Mouse (Mus musculus) stomach, embryonic 15.5 days (tissue): ENCODE data around the gene Ypel1. TPM values are rescaled to one million over a fixed set of nuclear protein-coding genes. Genes with fewer than 3 reads are reported as not detected.

ENCODE experiments used
- ATAC-seq: fragments of 200-750 bp; cut with Nextera tagmentation; 2 replicates; pipeline ENCODE4 v1.8.0; 2017; ENCODE audit warnings: low read depth, moderate number of reproducible peaks, moderate TSS enrichment; ENCODE audit not compliant: insufficient read depth, low FRiP score
- H3K27ac ChIP-seq: fragments of 300-500 bp; sonication (generic); 2 replicates; pipeline ENCODE4 v1.5.1; 2015; ENCODE audit warnings: mild to moderate bottlenecking, inconsistent platforms
- H3K27me3 ChIP-seq: fragments of 300-500 bp; sonication (generic); replicated peaks from 2 replicates; pipeline ENCODE4 v1.6.1; 2015; ENCODE audit warnings: inconsistent platforms
- H3K36me3 ChIP-seq: fragments of 300-500 bp; sonication (generic); 2 replicates; pipeline ENCODE4 v1.6.1; 2015; ENCODE audit warnings: inconsistent platforms
- H3K4me1 ChIP-seq: fragments of 300-500 bp; sonication (generic); 2 replicates; pipeline ENCODE4 v1.6.1; 2015; ENCODE audit warnings: inconsistent platforms
- H3K4me2 ChIP-seq: fragments of 300-500 bp; sonication (generic); 2 replicates; pipeline ENCODE4 v1.6.1; 2015; ENCODE audit warnings: mild to moderate bottlenecking, inconsistent platforms
- H3K4me3 ChIP-seq: fragments of 300-500 bp; sonication (generic); replicated peaks from 2 replicates; pipeline ENCODE4 v1.5.1; 2015; ENCODE audit warnings: inconsistent platforms
- H3K9ac ChIP-seq: fragments of 300-500 bp; sonication (generic); 2 replicates; pipeline ENCODE4 v1.6.1; 2015; ENCODE audit warnings: inconsistent platforms
- H3K9me3 ChIP-seq: fragments of 300-500 bp; sonication (generic); 2 replicates; pipeline ENCODE4 v1.6.1; 2016; ENCODE audit warnings: inconsistent platforms
- whole genome bisulfite sequencing: fragments of 180-500 bp; shearing (Covaris S2); methylation state at CpG from one replicate; pipeline ENCODE4 v1.1.7; 2015; 5-methylcytosine and 5-hydroxymethylcytosine counted together
- microRNA counts: library from miRNA; unstranded; fragments of <30 nt; microRNA quantifications from one replicate; lab custom pipeline; 2016
- microRNA-seq: library from miRNA; unstranded; fragments of <30 nt; microRNA quantifications from one replicate; pipeline ENCODE4, GENCODE M21; 2016
- polyA plus RNA-seq: library from polyadenylated mRNA; unstranded; fragments of >200 nt; fragmentation: Nextera tagmentation; extraction: Ambion mirVana; gene quantifications from 2 replicates; pipeline ENCODE4 v1.2.1, GENCODE M21; 2015

Gene Ypel1
- polyA plus RNA-seq, 1 experiment from 2014 or later, result 16.9 TPM

GRCm38 (mm10) chr16:17132089-17132905 lies 62.8 kb downstream of the Ypel1 start, which contains the start of gene Sdf2l1:
Sdf2l1 (minus strand) TSS chr16:17132383.
- H3K27me3 ChIP-seq, result no peaks in the 10 kb centered on the region
- peak within 1 kb of the TSS; percentile 45 for H3K9ac ChIP-seq
- under 1% methylated on average over 47 of the region's 47 CpGs for whole genome bisulfite sequencing
- H3K27ac ChIP-seq, result peak within 1 kb of the TSS; percentile 52; the same call in 1 of the 2 replicates
- H3K9me3 ChIP-seq, result no peaks in the 10 kb centered on the region
- peak within 1 kb of the TSS; percentile 96 for H3K4me2 ChIP-seq
- H3K36me3 ChIP-seq, result no peaks in the 10 kb centered on the region
- H3K4me1 ChIP-seq, result peaks cover 4% of the 10 kb centered on the region; the same call in 1 of the 2 replicates
- H3K4me3 ChIP-seq, result peak within 1 kb of the TSS; percentile 69
- ATAC-seq, result peak; percentile 99

- no peak for ATAC-seq
Observed at GRCm38 (mm10) chr16:17132906-17133200, 63.4 kb downstream of the Ypel1 start.

More at GRCm38 (mm10) chr16:17132906-17133200, 63.4 kb downstream of the Ypel1 start:
- Histone ChIP-seq H3K27me3 (no peaks in the 10 kb centered on the region), H3K36me3 (no peaks in the 10 kb centered on the region), H3K9me3 (no peaks in the 10 kb centered on the region), H3K4me2 (peak overlapping the region; percentile 96), H3K4me3 (peak overlapping the region; percentile 69), H3K27ac (peak overlapping the region; percentile 52; the same call in 1 of the 2 replicates), H3K9ac (peak overlapping the region; percentile 16; the same call in 1 of the 2 replicates), H3K4me1 (peaks cover 4% of the 10 kb centered on the region; the same call in 1 of the 2 replicates)
- WGBS, result 26% methylated on average over 7 of the region's 7 CpGs

MicroRNA genes within 50 kb of the gene (microRNA counts, 519-probe panel; counts per million panel counts)
- microRNA mmu-miR-130b (lab: Ali Mortazavi, UCI), result 3,346 counts per million, percentile 84 among the panel's probes with 10 or more counts
- 2,344 counts per million, percentile 48 among the panel's probes with 10 or more counts for microRNA mmu-miR-301b (lab: Ali Mortazavi, UCI)

Small RNAs within 50 kb of the gene (microRNA-seq; reads per million reads assigned to microRNA genes)
- gene Mir130b, result 6,097 reads per million, percentile 91 among the genes with 10 or more reads in this experiment
- 82.3 reads per million, percentile 48 among the genes with 10 or more reads in this experiment for gene Mir301b

Other genes with a start within 250 kb of the Ypel1 start
- 0.24 and 0.27 TPM in 2 replicates for gene Spag6l, start 240.2 kb upstream of the Ypel1 start, polyA plus RNA-seq
- gene Igll1, start 205.7 kb upstream of the Ypel1 start, polyA plus RNA-seq, result 1.2 and 1.6 TPM in 2 replicates
- 53.5 and 54.9 TPM in 2 replicates for gene Top3b, start 199.0 kb upstream of the Ypel1 start, polyA plus RNA-seq
- 3.0 and 3.9 TPM in 2 replicates for gene Vpreb1, start 198.9 kb upstream of the Ypel1 start, polyA plus RNA-seq
- 17.9 and 21.0 TPM in 2 replicates for gene Ppm1f, start 173.2 kb upstream of the Ypel1 start, polyA plus RNA-seq
- gene Mapk1, start 86.3 kb upstream of the Ypel1 start, polyA plus RNA-seq, result 153 and 156 TPM in 2 replicates
- gene Ppil2, start 41.6 kb downstream of the Ypel1 start, polyA plus RNA-seq, result 118 and 131 TPM in 2 replicates
- 23.5 and 34.5 TPM in 2 replicates for gene 2610318N02Rik, start 55.5 kb downstream of the Ypel1 start, polyA plus RNA-seq
- gene Sdf2l1, start 62.7 kb downstream of the Ypel1 start, polyA plus RNA-seq, result 156 and 180 TPM in 2 replicates
- 20.2 and 22.4 TPM in 2 replicates for gene Ydjc, start 74.9 kb downstream of the Ypel1 start, polyA plus RNA-seq
- gene Ccdc116, start 77.5 kb downstream of the Ypel1 start, polyA plus RNA-seq, result 1.5 and 1.9 TPM in 2 replicates
- gene Ube2l3, start 133.0 kb downstream of the Ypel1 start, polyA plus RNA-seq, result 314 and 339 TPM in 2 replicates
- 0.39 and 0.57 TPM in 2 replicates for gene Rimbp3, start 138.9 kb downstream of the Ypel1 start, polyA plus RNA-seq
- 4.5 and 6.1 TPM in 2 replicates for gene Hic2, start 163.9 kb downstream of the Ypel1 start, polyA plus RNA-seq
- 18.2 and 19.2 TPM in 2 replicates for gene Tmem191c, start 206.4 kb downstream of the Ypel1 start, polyA plus RNA-seq